Mouse (Mus musculus) limb, embryonic 14.5 days (tissue): ENCODE results near the gene Hbb-bh2. TPM values are rescaled to one million over a fixed set of nuclear protein-coding genes. Genes with fewer than 3 reads are reported as not detected.
"Not testable (repeated sequence)": the region's sequence is repeated elsewhere in the genome, so short reads cannot be mapped to it uniquely, and the experiment has no call there.

Source experiments
- ATAC-seq: fragments of 200-750 bp; cut with Nextera tagmentation; 2 replicates; pipeline ENCODE4 v1.8.0; 2017; ENCODE audit warnings: low read depth, moderate number of reproducible peaks, moderate TSS enrichment; ENCODE audit not compliant: low FRiP score
- DNase-seq: peaks from one replicate; pipeline ENCODE4 v3.0.0-alpha.2; 2015; ENCODE audit warnings: low spot score
- H3K27ac ChIP-seq: fragments of 300-500 bp; sonication (generic); replicated peaks from 2 replicates; pipeline ENCODE4 v1.5.1; 2014; ENCODE audit warnings: low read depth, mild to moderate bottlenecking, low read length, moderate library complexity, mixed read lengths
- H3K27me3 ChIP-seq: fragments of 300-500 bp; sonication (generic); 2 replicates; pipeline ENCODE4 v1.6.1; 2014; ENCODE audit warnings: low read length, mixed read lengths; ENCODE audit not compliant: control insufficient read depth, insufficient read depth
- H3K36me3 ChIP-seq: fragments of 300-500 bp; sonication (generic); 2 replicates; pipeline ENCODE4 v1.6.1; 2014; ENCODE audit warnings: mild to moderate bottlenecking, low read length, moderate library complexity, mixed read lengths; ENCODE audit not compliant: control insufficient read depth, insufficient read depth
- H3K4me1 ChIP-seq: fragments of 300-500 bp; sonication (generic); 2 replicates; pipeline ENCODE4 v1.6.1; 2014; ENCODE audit warnings: antibody characterized with exemption, low read length, mixed read lengths; ENCODE audit not compliant: control insufficient read depth, insufficient read depth
- H3K4me2 ChIP-seq: fragments of 300-500 bp; sonication (generic); replicated peaks from 2 replicates; pipeline ENCODE4 v1.6.1; 2014; ENCODE audit warnings: low read depth, mild to moderate bottlenecking, low read length, moderate library complexity; ENCODE audit not compliant: severe bottlenecking
- H3K4me3 ChIP-seq: fragments of 300-500 bp; sonication (generic); replicated peaks from 2 replicates; pipeline ENCODE4 v1.5.1; 2014; ENCODE audit warnings: low read length
- H3K9ac ChIP-seq: fragments of 300-500 bp; sonication (generic); 2 replicates; pipeline ENCODE4 v1.6.1; 2014; ENCODE audit warnings: mild to moderate bottlenecking, low read depth, low read length, moderate library complexity; ENCODE audit not compliant: severe bottlenecking
- H3K9me3 ChIP-seq: fragments of 300-500 bp; sonication (generic); 2 replicates; pipeline ENCODE4 v1.6.1; 2016; ENCODE audit warnings: low read length; ENCODE audit not compliant: control insufficient read depth
- POLR2A ChIP-seq: fragments of 200-500 bp; IDR thresholded peaks from 2 replicates; pipeline ENCODE4 v1.8.0; 2012; ENCODE audit warnings: inconsistent platforms, mild to moderate bottlenecking, moderate library complexity, borderline replicate concordance; ENCODE audit not compliant: insufficient read depth, insufficient read length; ENCODE audit errors: extremely low read depth
- WGBS: fragments of 180-500 bp; shearing (Covaris S2); extraction: QIAGEN DNeasy Blood & Tissue Kit; methylation state at CpG from one replicate; pipeline ENCODE4 v1.1.7; 2014; 5-methylcytosine and 5-hydroxymethylcytosine counted together
- polyA plus RNA-seq, 2 experiments: library from polyadenylated mRNA; depleted of rRNA in 1 of 2; stranded (reverse) in 1 of 2; unstranded in 1 of 2; fragments of >200 nt; fragmentation: Nextera tagmentation in 1 of 2; extraction: Ambion mirVana in 1 of 2; gene quantifications; 2 replicates each; pipeline versions ENCODE4 v1.2.1 to v1.2.3; 2012 to 2014

Hbb-bh2 gene
- polyA plus RNA-seq, 2 experiments = not detected

GRCm38 (mm10) chr7:103844525-103845325 is 4.4 kb upstream of the Hbb-bh2 start:
- H3K4me2 ChIP-seq = no peak overlapping the region
- H3K27ac ChIP-seq = no peak overlapping the region
- no peak overlapping the region for H3K4me3 ChIP-seq
- H3K27me3 ChIP-seq = no peaks in the 10 kb centered on the region
- no peaks in the 10 kb centered on the region for H3K9me3 ChIP-seq
- no peak for TF ChIP-seq POLR2A
- no peaks in the 10 kb centered on the region for H3K4me1 ChIP-seq
- no peak overlapping the region for H3K9ac ChIP-seq
- no peaks in the 10 kb centered on the region for H3K36me3 ChIP-seq
- DNase-seq = no peak
- ATAC-seq = no peak
- WGBS = 35% methylated on average over 1 of the region's 2 CpGs

GRCm38 (mm10) chr7:103843034-103843433 is 2.7 kb upstream of the Hbb-bh2 start, which contains the start of gene Hbb-bh1:
Gene Hbb-bh1 (minus strand): TSS chr7:103843164.
- H3K4me1 ChIP-seq = no peaks in the 10 kb centered on the region
- no peaks in the 10 kb centered on the region for H3K27me3 ChIP-seq
- no peak within 1 kb of the TSS for H3K4me2 ChIP-seq
- ATAC-seq (no peak), DNase-seq (no peak)
- H3K9me3 ChIP-seq = no peaks in the 10 kb centered on the region
- WGBS = 73% methylated on average over 2 of the region's 2 CpGs
- no peak within 1 kb of the TSS for H3K27ac ChIP-seq
- H3K36me3 ChIP-seq = no peaks in the 10 kb centered on the region
- no peak within 1 kb of the TSS for H3K4me3 ChIP-seq
- H3K9ac ChIP-seq = no peak within 1 kb of the TSS
- TF ChIP-seq POLR2A = no peak

DNA sequence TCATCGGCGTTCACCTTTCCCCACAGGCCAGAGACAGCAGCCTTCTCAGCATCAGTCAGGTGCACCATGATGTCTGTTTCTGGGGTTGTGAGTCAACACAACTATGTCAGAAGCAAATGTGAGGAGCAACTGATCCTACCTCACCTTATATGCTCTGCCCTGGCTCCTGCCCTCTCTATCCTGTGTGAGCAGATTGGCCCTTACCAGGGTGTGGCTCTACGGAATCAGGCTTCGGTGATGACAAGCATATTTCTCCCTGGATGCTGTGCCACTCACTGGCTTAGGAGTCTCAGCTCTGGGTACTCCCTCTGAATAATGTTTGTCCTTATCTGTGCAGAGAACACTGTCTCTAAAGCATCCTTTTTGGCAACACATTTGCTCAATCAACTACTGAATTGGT is 12.5 kb downstream of the Hbb-bh2 start, which contains the start of gene Hbb-bs:
Gene Hbb-bs, minus strand, starts transcription at position 289 of the 400 bp plus-strand sequence.
- ATAC-seq (no peak), DNase-seq (no peak)
- Histone ChIP-seq H3K36me3 (no peaks in the 10 kb centered on the region), H3K9me3 (no peaks in the 10 kb centered on the region), H3K27me3 (no peaks in the 10 kb centered on the region), H3K4me1 (no peaks in the 10 kb centered on the region), H3K9ac (no peak within 1 kb of the TSS), H3K27ac (no peak within 1 kb of the TSS), H3K4me2 (no peak within 1 kb of the TSS), H3K4me3 (no peak within 1 kb of the TSS)
- TF ChIP-seq POLR2A = no peak
- 90% methylated on average over 4 of the region's 4 CpGs for WGBS

GRCm38 (mm10) chr7:103827139-103827538 is 13.2 kb downstream of the Hbb-bh2 start:
- not testable (repeated sequence) for H3K27ac ChIP-seq, DNase-seq, H3K4me1 ChIP-seq, ATAC-seq, H3K9me3 ChIP-seq, H3K27me3 ChIP-seq, H3K4me2 ChIP-seq, H3K9ac ChIP-seq, H3K4me3 ChIP-seq, H3K36me3 ChIP-seq
- WGBS = no CpG with 5 or more reads among the region's 2 CpGs

DNA sequence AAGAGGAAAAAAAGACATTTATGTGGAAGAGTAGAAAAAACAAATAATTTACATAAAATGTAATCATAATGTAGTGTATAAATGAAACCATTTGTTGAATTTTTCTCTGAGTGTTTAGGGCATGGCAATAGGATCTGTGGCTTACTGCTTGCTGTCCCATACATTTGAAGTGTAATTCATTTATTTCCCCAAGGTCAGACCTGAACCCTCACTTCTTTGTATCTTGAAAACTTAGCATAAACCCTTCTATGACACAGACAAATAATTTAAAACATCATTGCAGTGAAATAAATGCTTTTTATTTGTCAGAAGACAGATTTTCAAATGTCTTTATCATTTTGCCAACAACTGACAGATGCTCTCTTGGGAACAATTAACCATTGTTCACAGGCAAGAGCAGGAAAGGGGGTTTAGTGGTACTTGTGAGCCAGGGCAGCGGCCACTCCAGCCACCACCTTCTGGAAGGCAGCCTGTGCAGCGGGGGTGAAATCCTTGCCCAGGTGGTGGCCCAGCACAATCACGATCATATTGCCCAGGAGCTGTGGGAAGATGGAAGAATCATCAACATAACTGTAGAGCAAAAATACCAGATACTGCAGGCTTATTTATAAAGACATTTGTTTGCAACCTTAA is 13.9 kb downstream of the Hbb-bh2 start:
- no peaks in the 10 kb centered on the region for H3K36me3 ChIP-seq
- no peak for TF ChIP-seq POLR2A
- no peak overlapping the region for H3K27ac ChIP-seq
- no peaks in the 10 kb centered on the region for H3K4me1 ChIP-seq
- H3K4me3 ChIP-seq = no peak overlapping the region
- no peaks in the 10 kb centered on the region for H3K27me3 ChIP-seq
- no peaks in the 10 kb centered on the region for H3K9me3 ChIP-seq
- WGBS = 74% methylated on average over 3 of the region's 3 CpGs
- no peak for ATAC-seq
- H3K9ac ChIP-seq = no peak overlapping the region
- DNase-seq = no peak
- no peak overlapping the region for H3K4me2 ChIP-seq
